Mouse (Mus musculus): ENCODE data around the gene Palm2. TPM values are rescaled to one million over a fixed set of nuclear protein-coding genes. Genes with fewer than 3 reads are reported as not detected.

Palm2 gene
- total RNA-seq, 2 experiments from 2014 or later, result 49.8 to 60.0 TPM

DNA sequence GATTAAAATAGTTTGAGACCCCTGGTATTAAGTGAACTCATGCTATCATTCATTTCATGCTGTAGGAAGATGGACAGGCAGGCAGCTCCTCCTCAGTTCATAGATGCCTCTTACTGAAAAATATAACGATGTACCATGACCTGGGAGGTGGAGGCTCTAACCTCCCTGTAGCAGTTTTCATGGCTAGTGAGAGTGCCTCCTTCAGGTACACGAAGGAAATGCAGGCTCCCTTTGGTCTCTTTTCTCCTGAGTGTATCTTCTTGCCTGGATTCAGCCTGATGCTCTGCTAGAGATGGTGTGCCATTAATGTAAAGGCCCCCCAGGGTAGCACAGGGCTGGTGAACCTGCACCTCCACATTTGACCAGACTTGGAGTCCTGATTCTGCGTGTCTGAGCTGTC lies 222.8 kb downstream of the Palm2 start:
- DNase-seq (ENCODE audit: low spot score in 2 of 2), result no peak

GRCm38 (mm10) chr4:57660470-57660869 lies 226.4 kb downstream of the Palm2 start:
- no peak for DNase-seq (ENCODE audit: low spot score in 2 of 2)

DNA sequence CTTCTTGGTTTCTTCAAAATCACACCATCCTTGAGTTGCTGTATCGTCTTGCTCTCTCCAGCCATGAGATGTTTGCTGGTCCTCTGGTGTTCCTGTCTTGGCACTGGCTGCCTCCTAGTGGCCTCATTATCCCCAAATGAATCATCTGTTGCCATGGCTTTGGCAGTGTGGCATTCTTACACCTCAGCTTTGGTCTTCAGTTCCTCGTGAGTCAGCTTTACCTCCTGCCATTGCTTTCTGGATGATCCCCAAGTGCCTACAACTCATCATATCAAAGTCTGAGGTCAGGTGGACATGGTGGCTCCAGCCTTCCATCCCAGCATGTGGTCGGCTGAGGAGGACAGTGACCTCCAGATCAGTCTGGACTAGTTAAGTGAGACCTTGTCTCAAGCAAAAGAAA lies 232.1 kb downstream of the Palm2 start:
- no peak for DNase-seq (ENCODE audit: low spot score in 2 of 2)

GRCm38 (mm10) chr4:57670813-57671469 lies 236.9 kb downstream of the Palm2 start:
- DNase-seq (ENCODE audit: low spot score in 2 of 2), result peak in 1 of 2 experiments; percentile 39

- no peak for DNase-seq (ENCODE audit: low spot score in 2 of 2)
These were observed 238.5 kb downstream of the Palm2 start for GRCm38 (mm10) chr4:57672541-57672940.

GRCm38 (mm10) chr4:57672996-57673906 lies 239.2 kb downstream of the Palm2 start:
- peak; percentile 74 to 91 for DNase-seq (ENCODE audit: low spot score in 2 of 2)

- no peak for DNase-seq (ENCODE audit: low spot score in 2 of 2)
These were observed 240.3 kb downstream of the Palm2 start for GRCm38 (mm10) chr4:57674351-57674750.

GRCm38 (mm10) chr4:57675387-57675786 lies 241.3 kb downstream of the Palm2 start:
- DNase-seq (ENCODE audit: low spot score in 2 of 2), result no peak

- no peak for DNase-seq (ENCODE audit: low spot score in 2 of 2)
These were observed 243.9 kb downstream of the Palm2 start for GRCm38 (mm10) chr4:57677916-57678315.

DNA sequence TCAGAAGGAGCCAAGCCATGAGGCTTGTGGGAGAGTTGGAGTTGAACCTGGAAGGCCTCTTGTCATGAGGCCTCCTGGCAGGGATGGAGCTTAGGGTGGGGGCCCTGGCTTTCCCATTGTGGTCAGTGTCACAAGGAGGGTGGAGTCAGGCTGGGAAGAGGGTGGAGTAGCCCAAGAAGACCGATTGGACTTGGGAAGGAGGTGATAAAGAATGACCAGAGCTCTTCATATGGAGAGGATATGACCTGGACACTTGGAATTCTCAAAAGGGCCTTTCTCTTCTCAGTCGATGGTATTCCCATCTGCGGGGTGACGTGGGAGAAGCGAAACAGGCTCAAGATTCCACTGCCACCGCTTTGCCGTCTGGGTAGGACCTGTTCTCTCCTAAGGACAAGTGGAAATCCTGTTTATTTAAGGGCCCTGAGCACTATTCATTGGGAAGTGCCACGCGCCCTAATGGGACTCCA lies 245.0 kb downstream of the Palm2 start:
- no peak for DNase-seq (ENCODE audit: low spot score in 2 of 2)

DNA sequence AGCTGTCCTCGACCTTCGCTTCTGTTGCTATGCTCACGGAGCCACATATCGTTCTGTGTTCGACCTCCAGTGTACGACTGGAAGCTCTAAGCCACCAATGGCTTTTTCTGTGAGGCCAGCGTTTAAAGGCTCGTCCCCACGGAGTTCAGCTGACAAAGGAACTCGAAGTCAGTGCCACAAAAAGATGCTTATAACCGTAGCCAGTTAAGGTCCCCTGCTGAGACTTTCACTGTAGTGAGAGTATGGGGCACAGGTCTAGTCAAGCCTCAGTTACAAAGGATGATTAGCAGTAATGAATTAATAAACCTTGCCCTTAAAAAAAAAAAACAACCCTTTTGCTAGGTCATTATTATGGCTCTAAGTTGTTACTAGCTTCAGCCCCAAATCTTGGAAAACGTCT lies 246.1 kb downstream of the Palm2 start:
- no peak for DNase-seq (ENCODE audit: low spot score in 2 of 2)

DNA sequence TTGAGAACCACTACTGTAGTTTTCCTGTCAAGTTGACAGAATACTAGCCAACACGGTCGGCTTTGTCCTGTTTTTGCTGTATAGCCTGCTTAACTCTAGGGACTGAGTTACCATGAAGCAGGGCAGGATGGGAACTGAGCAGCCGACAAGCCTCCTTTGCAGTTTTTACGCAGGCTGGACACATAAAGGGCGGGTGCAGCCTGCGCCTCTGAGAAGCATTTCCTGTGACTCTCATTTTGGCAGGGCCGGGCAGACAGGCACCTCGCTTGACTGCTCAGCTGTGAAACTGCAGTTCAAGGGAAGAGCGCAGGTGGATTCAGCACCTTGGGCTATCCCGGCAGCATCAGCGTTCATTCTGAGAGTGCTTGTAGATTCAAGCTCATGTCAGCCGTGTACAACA lies 247.5 kb downstream of the Palm2 start:
- DNase-seq (ENCODE audit: low spot score in 2 of 2), result no peak

DNA sequence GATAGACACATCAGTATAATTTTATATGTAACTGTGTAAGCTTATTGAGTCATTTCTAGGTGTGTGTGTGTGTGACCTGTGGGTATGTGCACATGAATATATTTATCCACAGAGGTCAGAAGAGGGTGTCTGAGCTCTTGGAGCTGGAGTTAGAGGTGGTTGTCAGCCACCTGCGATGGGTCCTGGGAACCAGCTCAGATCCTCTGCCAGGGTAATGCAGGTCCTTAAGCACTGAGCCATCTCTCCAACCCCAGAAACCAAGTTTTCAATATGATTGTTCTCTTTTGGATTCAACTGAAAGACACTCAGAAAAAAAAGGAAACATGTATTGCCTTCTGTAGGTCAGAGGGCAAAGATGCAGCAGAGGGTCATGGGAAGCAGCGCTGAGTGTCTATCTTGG lies 248.3 kb downstream of the Palm2 start:
- DNase-seq (ENCODE audit: low spot score in 2 of 2), result no peak

DNA sequence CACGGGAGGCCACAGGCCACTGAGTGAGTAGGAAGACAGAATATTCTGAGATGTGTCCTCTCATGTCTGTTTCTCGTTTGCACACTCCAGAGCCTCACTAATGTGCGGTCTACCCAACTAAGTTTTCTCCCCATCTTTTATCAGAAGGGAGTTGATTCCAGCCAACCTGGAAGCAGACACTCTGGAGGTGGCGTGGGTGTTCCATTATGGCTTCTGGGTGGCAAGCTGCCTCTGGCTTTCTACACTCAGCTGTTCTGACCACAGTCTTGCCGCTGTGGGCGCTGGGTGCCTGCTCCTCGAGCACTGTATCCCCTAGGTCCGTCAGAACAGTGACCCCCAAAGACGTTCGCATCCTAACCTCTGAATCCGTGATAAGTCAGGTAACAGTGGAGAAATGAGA lies 248.9 kb downstream of the Palm2 start:
- peak in 1 of 2 experiments; percentile 57 for DNase-seq (ENCODE audit: low spot score in 2 of 2)

DNA sequence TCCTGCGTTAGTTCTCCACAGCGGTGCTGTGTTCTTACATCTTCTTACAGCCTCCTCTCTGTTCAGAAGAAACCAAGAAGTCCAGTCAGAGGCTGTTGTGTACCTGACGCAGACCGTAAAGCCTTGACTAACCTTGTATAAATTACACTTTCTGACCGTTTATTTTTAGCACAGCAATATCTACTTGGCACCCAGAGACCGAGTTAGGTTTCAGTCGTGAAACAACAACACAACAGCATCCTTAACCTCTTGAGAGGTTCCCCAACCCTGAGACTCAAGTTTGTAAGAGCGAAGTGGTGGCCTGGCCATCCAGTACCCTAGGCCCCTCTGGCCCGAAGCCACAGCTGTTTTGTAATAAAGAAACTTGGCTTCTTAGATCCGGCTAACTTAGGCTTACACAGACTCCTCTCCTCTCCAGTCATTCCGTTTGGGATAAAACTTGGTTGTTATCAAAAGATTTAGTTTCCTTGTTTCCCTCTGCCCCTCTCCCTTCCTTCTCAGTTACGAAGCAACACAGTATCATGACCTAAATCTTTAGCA lies 250.7 kb downstream of the Palm2 start:
- DNase-seq (ENCODE audit: low spot score in 2 of 2), result no peak

GRCm38 (mm10) chr4:57686736-57687135 lies 252.7 kb downstream of the Palm2 start:
- DNase-seq (ENCODE audit: low spot score in 2 of 2), result no peak

DNA sequence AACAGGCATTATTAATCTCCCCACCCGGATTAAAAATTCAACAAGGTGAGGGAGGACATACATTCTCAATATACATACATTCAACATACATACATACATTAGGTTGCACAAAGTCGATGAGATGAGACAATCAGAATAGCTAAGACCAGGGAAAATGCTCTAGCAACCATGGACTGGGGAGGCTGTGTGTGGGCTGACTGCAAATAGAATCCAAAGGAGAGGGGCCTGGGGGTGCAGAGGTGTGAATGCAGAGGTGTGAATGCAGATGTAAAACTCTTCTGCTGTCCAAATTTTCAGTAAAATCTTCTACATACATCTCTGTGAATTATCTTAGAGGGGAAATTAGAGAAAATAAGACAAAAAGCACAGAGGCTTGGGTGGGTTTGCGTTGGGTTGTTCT lies 253.5 kb downstream of the Palm2 start:
- no peak for DNase-seq (ENCODE audit: low spot score in 2 of 2)

DNA sequence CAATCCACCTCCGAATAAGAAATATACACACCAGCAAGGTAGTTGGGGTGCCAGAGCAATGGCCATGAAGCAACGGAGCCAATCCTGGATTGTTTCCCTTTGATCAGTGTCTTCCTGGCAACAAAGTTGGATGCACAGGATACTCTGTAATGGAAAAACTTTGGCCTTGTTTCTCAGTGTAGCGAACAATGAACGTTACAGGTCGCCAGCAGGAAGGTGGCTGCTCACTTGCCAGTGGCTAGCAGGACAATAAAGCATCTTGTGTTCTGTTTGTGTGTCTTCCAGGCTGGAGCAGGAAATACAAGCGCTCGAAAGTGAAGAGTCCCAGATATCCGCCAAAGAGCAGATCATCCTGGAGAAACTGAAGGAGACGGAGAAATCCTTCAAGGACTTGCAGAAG lies 254.1 kb downstream of the Palm2 start:
- no peak for DNase-seq (ENCODE audit: low spot score in 2 of 2)

- no peak for DNase-seq (ENCODE audit: low spot score in 2 of 2)
These were observed 256.0 kb downstream of the Palm2 start for GRCm38 (mm10) chr4:57690001-57690400.

GRCm38 (mm10) chr4:57690805-57691204 lies 256.8 kb downstream of the Palm2 start:
- no peak for DNase-seq (ENCODE audit: low spot score in 2 of 2)

- no peak for DNase-seq (ENCODE audit: low spot score in 2 of 2)
These were observed 260.5 kb downstream of the Palm2 start for GRCm38 (mm10) chr4:57694356-57695136.
